Mouse (Mus musculus): ENCODE data around the gene Gm27235.

The Gm27235 gene

DNA sequence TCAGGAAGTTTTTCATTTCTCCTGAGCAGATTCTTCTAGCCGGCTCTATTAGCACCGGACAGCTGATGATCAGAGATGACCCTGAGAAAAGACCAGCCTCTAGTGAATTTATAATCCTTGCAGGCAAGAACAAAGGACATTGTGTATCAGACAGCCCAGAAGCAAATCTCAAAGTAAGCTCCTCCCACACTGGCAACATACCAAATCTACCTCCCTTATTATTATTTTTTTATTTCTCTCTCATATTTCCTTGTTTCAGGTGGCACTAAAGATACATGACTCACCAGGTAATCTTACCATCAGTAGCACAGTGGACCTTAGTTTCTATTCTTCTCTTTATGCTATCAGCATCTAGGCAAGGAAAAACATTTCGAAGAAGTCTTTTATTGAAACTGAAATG is at the start of gene Gm27235, which contains the start of gene D730048I06Rik:
Gm27235 (minus strand) TSS at position 101 of the 400 bp plus-strand sequence.
D730048I06Rik (minus strand) TSS at position 112 of the 400 bp plus-strand sequence.
- no peak for DNase-seq (ENCODE audit: low read depth, low spot score)

- peak; percentile 52 for DNase-seq (ENCODE audit: low read depth, low spot score)
Measured at GRCm38 (mm10) chr9:35817881-35818280, 28.0 kb upstream of the Gm27235 start.

DNA sequence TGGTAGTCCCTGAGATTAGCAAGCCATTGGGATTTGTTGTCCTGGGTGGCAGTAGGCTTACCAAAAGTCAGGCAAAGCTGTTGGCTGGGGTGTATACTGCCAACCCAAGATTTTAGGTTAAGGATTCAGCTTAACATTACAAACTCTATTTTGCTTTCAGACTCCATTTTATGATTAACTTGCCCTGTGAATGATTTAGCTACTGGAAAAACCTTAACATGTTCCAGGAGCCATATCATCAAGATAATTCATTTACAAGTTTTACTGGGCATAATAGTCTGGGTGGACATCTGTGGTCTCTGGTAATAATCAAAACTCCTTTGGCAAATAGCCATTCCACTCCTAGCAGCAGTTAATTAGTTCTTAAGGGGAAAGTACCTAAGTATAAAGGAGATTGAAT is 8.2 kb upstream of the Gm27235 start:
- DNase-seq (ENCODE audit: low read depth, low spot score) = no peak

DNA sequence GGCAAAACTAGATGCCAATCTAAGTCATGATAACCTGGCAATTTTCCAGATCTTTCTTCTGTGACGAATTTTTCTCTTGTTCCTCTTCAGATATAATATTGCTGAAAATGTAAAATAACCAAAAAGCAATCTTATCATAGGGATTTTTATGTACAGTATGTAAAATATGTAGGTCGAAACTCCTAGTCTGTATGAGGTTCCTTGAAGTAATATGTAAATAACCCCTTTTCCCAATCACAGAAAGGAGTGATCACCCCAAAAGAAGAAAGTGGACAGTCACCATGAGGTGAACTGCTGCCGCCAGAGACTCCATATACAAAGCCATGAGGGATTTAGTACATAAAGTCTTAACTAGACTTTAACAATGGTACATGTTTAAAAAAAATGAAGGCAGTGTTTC is 11.9 kb downstream of the Gm27235 start, which contains the start of gene Gm17727:
Gm17727 (minus strand) TSS at position 101 of the 400 bp plus-strand sequence.
- DNase-seq (ENCODE audit: low read depth, low spot score) = no peak

GRCm38 (mm10) chr9:35756843-35757242 is 33.1 kb downstream of the Gm27235 start:
- no peak for DNase-seq (ENCODE audit: low read depth, low spot score)

DNA sequence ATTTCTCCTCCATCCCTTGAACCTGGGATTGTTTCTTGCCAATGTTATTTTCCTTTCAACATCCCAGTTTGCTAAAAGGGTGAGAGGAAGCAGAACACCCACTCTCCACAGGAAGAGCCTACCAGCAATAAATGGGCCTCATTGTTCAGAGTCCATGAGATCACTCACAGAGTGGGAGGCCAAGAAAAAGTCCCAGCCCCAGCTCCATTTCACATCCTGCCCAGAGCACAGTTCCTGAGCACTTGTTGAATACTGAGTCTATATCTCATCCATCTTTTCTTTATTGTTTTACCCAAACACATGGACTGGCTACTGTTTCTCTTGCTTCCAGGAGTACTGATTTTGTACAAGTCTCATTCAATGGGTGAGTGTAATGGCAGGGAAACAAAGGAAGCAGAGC is 49.2 kb downstream of the Gm27235 start, which contains the start of gene Gm17677:
Gm17677 (plus strand) TSS at position 301 of the 400 bp plus-strand sequence.
- no peak for DNase-seq (ENCODE audit: low read depth, low spot score)
